ENCODE assay signal across 15 mouse cellular contexts in genomic region chr5:135208197-135208596, GRCm38 (mm10). TPM values are rescaled to one million over a fixed set of nuclear protein-coding genes. Genes with fewer than 3 reads are reported as not detected.
DNase-seq lines count a peak whose midpoint lies in the region; ATAC-seq and TF ChIP-seq lines count a peak whose summit lies in the region.
"Had no signal": no experiment of that assay in that cellular context is flagged by ENCODE, and none has a peak within 500 bp of the region (broad histone marks: within the 10 kb centered on the region; RNA-seq: fewer than 3 reads in every experiment).

No protein-coding gene starts in this region.

- WGBS in intestine, postnatal 0 days = 92% methylated on average over 1 of the region's 1 CpGs
- WGBS in intestine, embryonic 15.5 days = 95% methylated on average over 1 of the region's 1 CpGs

- H3K36me3 ChIP-seq in intestine, postnatal 0 days (ENCODE audit: control insufficient read depth, insufficient read depth) = peaks cover 64% of the 10 kb centered on the region
- H3K36me3 ChIP-seq in intestine, embryonic 15.5 days = peaks cover 53% of the 10 kb centered on the region

- DNase-seq in thymus, postnatal 14 days = peak; percentile 23
- DNase-seq in thymus, adult 18-20 months = no peak
- peak; percentile 70 for DNase-seq in R1 (ENCODE audit: low read depth, low spot score)
- no peak for DNase-seq in cerebellum, postnatal 4 days (ENCODE audit: low spot score in 2 of 2)
- no peak for DNase-seq in layer of hippocampus, adult 9-11 months
- DNase-seq: cerebellum, adult 9-10 months; liver, embryonic 13.5 days; right cerebral cortex, postnatal 14 days had no signal

- H3K9me3 ChIP-seq in intestine, postnatal 0 days (ENCODE audit: control insufficient read depth) = no peaks in the 10 kb centered on the region
- H3K9me3 ChIP-seq in intestine, embryonic 15.5 days = no peaks in the 10 kb centered on the region
- H3K9me3 ChIP-seq: embryonic facial prominence, embryonic 12.5 days; kidney, embryonic 15.5 days; liver, embryonic 13.5 days; megakaryocyte, embryonic 14.5 days; neural tube, embryonic 15.5 days had no signal

- no peaks in the 10 kb centered on the region for H3K4me1 ChIP-seq in intestine, postnatal 0 days (replicated peaks; ENCODE audit: control insufficient read depth, insufficient read depth, low read length)
- H3K4me1 ChIP-seq in intestine, embryonic 15.5 days (replicated peaks) = no peaks in the 10 kb centered on the region
- H3K4me1 ChIP-seq: embryonic facial prominence, embryonic 12.5 days; kidney, embryonic 15.5 days; liver, embryonic 13.5 days; neural tube, embryonic 15.5 days had no signal

- no peak for ATAC-seq in intestine, postnatal 0 days
- ATAC-seq in intestine, embryonic 15.5 days = no peak
- ATAC-seq: forebrain, embryonic 16.5 days had no signal

- H3K4me2 ChIP-seq in intestine, postnatal 0 days (replicated peaks; ENCODE audit: low read depth) = no peak overlapping the region
- H3K4me2 ChIP-seq in intestine, embryonic 15.5 days (replicated peaks) = no peak overlapping the region
- H3K4me2 ChIP-seq: embryonic facial prominence, embryonic 12.5 days; kidney, embryonic 15.5 days; liver, embryonic 13.5 days; neural tube, embryonic 15.5 days had no signal

- no peak overlapping the region for H3K27ac ChIP-seq in intestine, postnatal 0 days (ENCODE audit: low read depth, low read length)
- H3K27ac ChIP-seq in intestine, embryonic 15.5 days = no peak overlapping the region
- H3K27ac ChIP-seq: embryonic facial prominence, embryonic 12.5 days; kidney, embryonic 15.5 days; liver, embryonic 13.5 days; neural tube, embryonic 15.5 days had no signal

- peak; percentile 48 for TF ChIP-seq CTCF in intestine, postnatal 0 days (IDR thresholded peaks at IDR 0.05; ENCODE audit: low read depth)

- no peak overlapping the region for H3K9ac ChIP-seq in intestine, postnatal 0 days (ENCODE audit: low read depth, low read length)
- H3K9ac ChIP-seq in intestine, embryonic 15.5 days = no peak overlapping the region
- H3K9ac ChIP-seq: embryonic facial prominence, embryonic 12.5 days; kidney, embryonic 15.5 days; liver, embryonic 13.5 days; neural tube, embryonic 15.5 days had no signal

- no peaks in the 10 kb centered on the region for H3K27me3 ChIP-seq in intestine, postnatal 0 days (replicated peaks; ENCODE audit: control insufficient read depth, insufficient read depth, low read length)
- H3K27me3 ChIP-seq in intestine, embryonic 15.5 days (replicated peaks) = no peaks in the 10 kb centered on the region
- H3K27me3 ChIP-seq: embryonic facial prominence, embryonic 12.5 days; kidney, embryonic 15.5 days; liver, embryonic 13.5 days; megakaryocyte, embryonic 14.5 days; neural tube, embryonic 15.5 days had no signal

- no peak overlapping the region for H3K4me3 ChIP-seq in intestine, postnatal 0 days (ENCODE audit: low read depth, low read length)
- H3K4me3 ChIP-seq in intestine, embryonic 15.5 days (replicated peaks) = no peak overlapping the region
- H3K4me3 ChIP-seq: embryonic facial prominence, embryonic 12.5 days; kidney, embryonic 15.5 days; liver, embryonic 13.5 days; megakaryocyte, embryonic 14.5 days; neural tube, embryonic 15.5 days had no signal

RNA-seq across cellular contexts. Expression of gene Baz1b, which starts 21.1 kb away (rescaled TPM):
- polyA plus RNA-seq in intestine, postnatal 0 days (2015; fragmentation: Nextera tagmentation; extraction: Ambion mirVana) = 11.0 and 12.0 TPM in 2 replicates
- polyA plus RNA-seq in intestine, embryonic 15.5 days (2015; fragmentation: Nextera tagmentation; extraction: Ambion mirVana) = 33.1 and 34.1 TPM in 2 replicates

RNA-seq across cellular contexts. Expression of gene Bcl7b, which starts 40.1 kb away (rescaled TPM):
- polyA plus RNA-seq in intestine, postnatal 0 days (2015; fragmentation: Nextera tagmentation; extraction: Ambion mirVana) = 65.1 and 65.7 TPM in 2 replicates
- polyA plus RNA-seq in intestine, embryonic 15.5 days (2015; fragmentation: Nextera tagmentation; extraction: Ambion mirVana) = 50.2 and 50.3 TPM in 2 replicates

RNA-seq across cellular contexts. Expression of gene Fzd9, which starts 42.8 kb away (rescaled TPM):
- polyA plus RNA-seq in intestine, postnatal 0 days (2015; fragmentation: Nextera tagmentation; extraction: Ambion mirVana) = 0.07 and 0.18 TPM in 2 replicates
- 0.87 and 0.88 TPM in 2 replicates for polyA plus RNA-seq in intestine, embryonic 15.5 days (2015; fragmentation: Nextera tagmentation; extraction: Ambion mirVana)

RNA-seq across cellular contexts. Expression of gene Tbl2, which starts 58.7 kb away (rescaled TPM):
- 17.7 and 18.0 TPM in 2 replicates for polyA plus RNA-seq in intestine, postnatal 0 days (2015; fragmentation: Nextera tagmentation; extraction: Ambion mirVana)
- polyA plus RNA-seq in intestine, embryonic 15.5 days (2015; fragmentation: Nextera tagmentation; extraction: Ambion mirVana) = 26.3 and 28.0 TPM in 2 replicates

Comparison
In these comparisons a context has a peak if more than half of its experiments do, and no peak if none do; other contexts are left out.
1. DNase-seq: peak in thymus, postnatal 14 days (single experiment) and R1 (single experiment); none in thymus, adult 18-20 months (0 of 2), cerebellum, postnatal 4 days (0 of 2) and layer of hippocampus, adult 9-11 months (single experiment).